Mouse (Mus musculus) heart, postnatal 4 days (tissue): Measurements from ENCODE around the gene Olfr836. TPM values are rescaled to one million over a fixed set of nuclear protein-coding genes. Genes with fewer than 3 reads are reported as not detected.
"Not testable (repeated sequence)": the region's sequence is repeated elsewhere in the genome, so short reads cannot be mapped to it uniquely, and the experiment has no call there.

Source experiments
- DNase-seq: peaks from one replicate; pipeline ENCODE4 v3.0.0; 2021
- total RNA-seq, 2 experiments: library from RNA; stranded (reverse); gene quantifications; 2 replicates each; pipeline ENCODE4 v1.2.3; 2021

The Olfr836 gene
- under 1 TPM in 1 of 2 experiments, not detected in 1; 0.05 TPM for total RNA-seq

DNA sequence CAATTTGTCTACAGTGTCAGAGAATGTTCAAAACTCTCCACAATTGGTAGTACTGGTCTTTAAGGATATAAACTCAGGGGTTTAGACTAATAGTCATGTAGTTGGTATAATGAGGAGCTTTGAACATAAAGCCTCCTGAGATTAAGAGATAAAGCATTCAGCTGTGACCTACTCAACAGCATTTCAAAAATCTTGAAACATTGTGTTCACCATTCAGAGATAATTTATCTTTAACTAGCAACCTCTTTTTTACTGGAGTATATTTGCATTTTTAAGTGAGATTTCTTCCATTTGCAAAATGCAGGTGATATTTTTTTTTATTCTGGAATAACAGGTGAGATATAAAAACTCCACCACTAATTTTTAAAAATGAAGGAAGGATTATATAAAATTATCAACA is at the start of gene Olfr836:
Olfr836 (plus strand) TSS at position 301 of the 400 bp plus-strand sequence.
- no peak for DNase-seq

DNA sequence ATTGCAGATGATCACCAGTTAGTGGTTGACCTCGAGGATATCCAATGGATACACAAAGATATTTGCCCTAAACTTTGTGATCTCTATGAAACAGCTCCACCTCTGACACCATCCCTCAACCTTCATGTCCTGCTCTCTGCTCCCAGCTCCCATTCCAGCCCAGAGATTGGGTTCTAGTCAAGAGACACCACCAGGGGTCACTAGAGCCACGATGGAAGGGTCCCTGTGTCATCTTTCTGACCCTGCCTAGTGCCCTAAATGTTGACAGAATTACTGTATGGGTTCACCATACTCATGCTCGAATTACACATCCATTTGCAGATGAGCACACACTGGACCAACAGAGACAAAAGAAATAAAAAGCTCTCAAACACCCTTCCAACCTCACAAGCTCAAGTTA is 35.2 kb upstream of the Olfr836 start:
- no peak for DNase-seq

DNA sequence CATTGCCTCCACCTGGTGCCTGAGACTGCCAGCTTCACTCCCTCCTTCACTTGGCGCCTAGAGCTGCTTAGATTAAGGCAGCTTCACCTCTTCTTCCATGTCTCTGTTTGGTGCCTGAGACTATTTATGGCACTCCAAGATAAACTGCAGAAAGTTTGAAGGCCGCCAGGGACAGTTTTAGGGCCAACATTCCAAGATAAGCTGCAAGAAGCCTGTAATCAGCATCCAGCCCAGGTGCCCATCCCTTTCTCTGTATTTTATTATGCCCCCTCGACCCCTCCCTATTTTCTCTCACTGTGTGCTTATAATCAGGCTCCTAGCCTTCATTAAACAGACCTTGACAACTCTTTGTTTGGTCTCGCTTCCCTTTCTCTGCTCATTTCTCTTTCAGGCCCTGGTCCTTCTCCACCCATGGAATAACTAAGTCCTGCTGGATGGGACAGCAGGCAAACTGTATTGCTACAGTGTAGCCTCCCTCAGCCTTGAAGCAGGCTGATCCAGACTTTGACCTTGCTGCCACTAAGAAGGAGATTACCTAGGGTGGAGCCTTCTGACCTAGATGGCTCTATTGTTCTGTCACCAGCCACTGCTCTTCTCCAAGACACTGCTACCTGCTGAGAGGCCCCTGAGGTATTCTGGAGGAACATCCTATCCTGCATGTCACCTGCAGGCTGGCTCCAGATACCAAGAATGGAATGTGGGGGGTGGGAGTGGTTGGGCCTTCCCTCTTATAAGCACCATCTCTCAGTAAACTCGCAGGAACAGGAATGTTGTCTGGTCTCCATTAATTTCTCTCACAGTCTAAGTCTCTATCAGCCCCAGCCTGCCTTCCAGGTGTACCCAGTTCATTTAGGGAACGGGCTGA is 27.1 kb upstream of the Olfr836 start:
- not testable (repeated sequence) for DNase-seq

DNA sequence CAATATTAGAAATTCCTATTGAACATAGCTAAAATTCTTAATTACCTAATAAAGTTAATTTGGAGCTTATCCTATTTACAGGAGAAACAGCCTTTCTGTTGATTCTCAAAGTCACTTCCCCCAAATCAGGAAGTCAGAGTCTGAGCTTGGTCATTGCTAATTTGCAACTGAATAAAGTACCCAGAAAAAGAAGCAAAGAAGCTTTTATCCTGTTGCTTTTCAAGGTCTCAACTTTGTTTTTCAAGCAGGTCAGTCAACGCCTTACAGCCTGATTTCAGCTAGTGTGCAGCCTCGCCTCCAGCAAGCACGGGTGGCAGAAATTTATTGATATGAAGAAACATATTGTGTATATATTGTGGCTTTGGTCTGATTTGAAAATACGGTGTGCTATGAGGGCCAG is 22.9 kb upstream of the Olfr836 start:
- DNase-seq = no peak

DNA sequence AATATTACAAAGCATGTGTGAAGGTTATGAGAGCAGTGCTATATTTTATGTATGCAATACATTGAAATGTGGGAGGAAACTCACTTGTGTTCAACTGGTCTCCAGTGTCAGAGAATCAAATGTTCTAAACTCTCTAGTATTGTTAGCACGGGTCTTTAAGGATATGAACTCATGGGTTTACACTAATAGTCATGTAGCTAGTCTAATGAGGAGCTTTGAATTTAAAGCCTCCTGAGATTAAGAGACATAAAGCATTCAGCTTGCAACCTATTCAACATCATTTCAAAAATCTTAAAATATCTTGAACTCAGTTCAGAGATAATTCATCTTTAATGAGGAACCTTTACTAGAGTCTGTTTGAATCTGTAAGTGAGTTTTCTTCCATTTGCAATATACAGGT is 15.8 kb downstream of the Olfr836 start, which contains the start of gene Olfr837:
Olfr837 (plus strand) TSS at position 301 of the 400 bp plus-strand sequence.
- no peak for DNase-seq

Other genes starting within 250 kb of the Olfr836 start
- gene Olfr830, start 245.7 kb upstream of the Olfr836 start, total RNA-seq = not detected
- not detected for gene Olfr832, start 183.3 kb upstream of the Olfr836 start, total RNA-seq
- not detected for gene Olfr834, start 132.4 kb upstream of the Olfr836 start, total RNA-seq
- gene Olfr835, start 87.6 kb upstream of the Olfr836 start, total RNA-seq = not detected
- gene Olfr837, start 15.9 kb downstream of the Olfr836 start, total RNA-seq = not detected
- not detected for gene Olfr839-ps1, start 56.9 kb downstream of the Olfr836 start, total RNA-seq
- gene Olfr843, start 131.6 kb downstream of the Olfr836 start, total RNA-seq = not detected
- not detected for gene Olfr844, start 196.0 kb downstream of the Olfr836 start, total RNA-seq
- gene Olfr845, start 216.1 kb downstream of the Olfr836 start, total RNA-seq = not detected
- gene Olfr846, start 243.6 kb downstream of the Olfr836 start, total RNA-seq = not detected